Mouse (Mus musculus) A20 (cell line): ENCODE measurements at regions not wholly inside any gene's neighbourhood (a gene's known extent, or its start where the extent isn't known, plus 50 kb on each side); places are given as distances from the start of the nearest gene placed in this dataset.
A peak's percentile ranks its signal among the peaks of the same experiment; 100 is the strongest.

ENCODE experiments used
- DNase-seq: peaks from one replicate; pipeline ENCODE4 v3.0.0-alpha.2; 2011; ENCODE audit warnings: low read depth, low spot score

DNA sequence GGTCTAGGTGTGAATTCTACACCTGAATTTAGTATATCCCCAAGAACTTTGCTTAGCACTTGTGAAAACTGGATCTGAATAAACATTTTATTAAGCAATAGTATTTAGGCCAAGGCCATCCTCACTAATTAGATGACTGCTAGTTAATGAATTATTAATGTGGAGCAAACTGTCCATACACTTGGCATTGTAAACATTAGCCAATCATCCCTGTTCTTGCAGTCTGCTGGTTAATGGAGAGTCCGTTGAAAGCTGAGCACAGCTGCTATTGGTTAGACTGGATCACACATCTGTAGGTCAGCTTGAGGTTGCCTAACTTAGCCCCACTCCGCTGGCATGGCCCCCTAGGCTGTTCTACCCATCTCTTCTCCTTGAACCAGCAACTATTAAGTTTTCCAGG is 826.2 kb upstream of the 4930452B06Rik start:
- DNase-seq: no peak

GRCm38 (mm10) chr14:9488585-9488984 is 822.5 kb upstream of the 4930452B06Rik start:
- DNase-seq: no peak

GRCm38 (mm10) chr14:9478981-9479380 is 812.9 kb upstream of the 4930452B06Rik start:
- no peak for DNase-seq

- DNase-seq: no peak
These were observed 809.1 kb upstream of the 4930452B06Rik start for GRCm38 (mm10) chr14:9475169-9475568.

GRCm38 (mm10) chr14:9469686-9470085 is 803.6 kb upstream of the 4930452B06Rik start:
- no peak for DNase-seq

- peak; percentile 19 for DNase-seq
These were observed 802.6 kb upstream of the 4930452B06Rik start for GRCm38 (mm10) chr14:9468654-9469053.

- DNase-seq: no peak
These were observed 801.8 kb upstream of the 4930452B06Rik start for GRCm38 (mm10) chr14:9467690-9468458.

- DNase-seq: no peak
These were observed 794.0 kb upstream of the 4930452B06Rik start for GRCm38 (mm10) chr14:9460006-9460405.

DNA sequence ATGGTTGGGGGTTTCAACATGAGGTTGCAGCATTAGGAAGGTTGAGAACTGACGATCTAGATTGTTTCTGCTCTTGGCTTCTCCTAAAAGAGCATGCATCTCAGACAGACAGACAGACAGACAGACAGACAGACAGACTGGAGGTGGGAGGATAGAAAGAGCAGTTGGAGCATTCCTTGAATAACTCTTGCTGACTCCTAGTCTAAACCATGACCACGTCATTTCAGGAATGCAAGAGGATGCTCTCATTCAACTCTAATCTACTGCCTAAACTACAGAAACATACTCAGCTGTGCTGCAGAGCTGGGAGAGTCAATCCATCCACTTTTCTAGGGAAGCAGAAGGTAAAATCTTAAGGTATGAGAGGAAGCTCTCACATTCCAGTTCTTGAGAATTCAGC is 792.8 kb upstream of the 4930452B06Rik start:
- DNase-seq: no peak

DNA sequence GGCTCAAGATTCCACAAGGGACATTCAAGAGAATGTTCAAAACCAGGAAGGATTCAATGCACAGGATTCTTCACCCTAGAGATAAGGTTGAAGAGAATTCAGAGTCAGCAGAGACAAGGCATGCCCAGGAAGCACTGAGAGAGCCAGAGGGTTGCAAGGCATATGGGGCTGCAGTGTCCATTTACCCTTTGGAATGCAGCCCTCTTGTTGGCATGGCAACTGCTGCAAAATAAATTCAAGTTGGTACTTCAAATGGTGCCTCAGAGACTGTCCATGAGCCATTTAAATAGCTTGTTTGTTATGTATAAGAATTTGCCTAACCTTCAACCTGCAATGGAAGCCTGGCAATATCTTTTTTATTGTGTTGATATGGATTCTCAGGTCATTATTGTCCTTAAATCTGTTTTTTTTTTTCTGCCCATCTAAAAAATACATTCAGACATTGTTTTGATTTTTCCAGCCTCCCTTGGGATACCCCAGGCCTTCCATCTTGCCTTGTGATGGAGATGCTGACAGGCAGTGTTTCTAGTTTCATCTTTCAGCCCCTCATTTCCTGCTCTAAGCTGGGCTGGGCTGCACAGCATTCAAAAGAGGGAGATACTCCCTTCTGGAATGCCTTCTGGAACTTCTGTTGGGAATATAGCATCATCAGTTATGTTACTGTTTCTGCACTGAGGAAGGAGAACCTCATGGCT is 791.9 kb upstream of the 4930452B06Rik start:
- no peak for DNase-seq

DNA sequence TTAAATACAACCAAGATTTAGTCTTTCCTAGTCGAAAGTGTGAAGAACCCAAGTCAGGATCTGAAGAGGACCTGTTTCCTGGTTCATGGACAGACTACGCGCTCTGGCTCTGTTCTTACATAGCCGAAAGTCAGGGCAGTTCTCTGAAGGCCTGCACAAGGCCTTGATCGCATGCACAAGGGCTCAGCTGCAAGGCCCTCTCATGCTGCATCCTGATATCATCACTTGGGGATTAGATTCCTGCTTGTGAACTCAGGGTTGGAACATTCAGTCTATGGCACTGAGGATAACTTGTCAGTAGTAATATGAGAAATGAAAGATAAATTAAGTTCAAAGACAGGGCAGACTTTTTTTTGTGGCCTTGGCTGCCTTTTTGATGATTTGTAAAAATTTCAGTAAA is 789.9 kb upstream of the 4930452B06Rik start:
- no peak for DNase-seq

- no peak for DNase-seq
These were observed 783.9 kb upstream of the 4930452B06Rik start for GRCm38 (mm10) chr14:9449942-9450341.

- no peak for DNase-seq
These were observed 771.9 kb upstream of the 4930452B06Rik start for GRCm38 (mm10) chr14:9437896-9438295.

GRCm38 (mm10) chr14:9435136-9435535 is 769.1 kb upstream of the 4930452B06Rik start:
- no peak for DNase-seq

GRCm38 (mm10) chr14:9433081-9433590 is 767.1 kb upstream of the 4930452B06Rik start:
- DNase-seq: no peak

GRCm38 (mm10) chr14:9431798-9432197 is 765.8 kb upstream of the 4930452B06Rik start:
- DNase-seq: no peak

DNA sequence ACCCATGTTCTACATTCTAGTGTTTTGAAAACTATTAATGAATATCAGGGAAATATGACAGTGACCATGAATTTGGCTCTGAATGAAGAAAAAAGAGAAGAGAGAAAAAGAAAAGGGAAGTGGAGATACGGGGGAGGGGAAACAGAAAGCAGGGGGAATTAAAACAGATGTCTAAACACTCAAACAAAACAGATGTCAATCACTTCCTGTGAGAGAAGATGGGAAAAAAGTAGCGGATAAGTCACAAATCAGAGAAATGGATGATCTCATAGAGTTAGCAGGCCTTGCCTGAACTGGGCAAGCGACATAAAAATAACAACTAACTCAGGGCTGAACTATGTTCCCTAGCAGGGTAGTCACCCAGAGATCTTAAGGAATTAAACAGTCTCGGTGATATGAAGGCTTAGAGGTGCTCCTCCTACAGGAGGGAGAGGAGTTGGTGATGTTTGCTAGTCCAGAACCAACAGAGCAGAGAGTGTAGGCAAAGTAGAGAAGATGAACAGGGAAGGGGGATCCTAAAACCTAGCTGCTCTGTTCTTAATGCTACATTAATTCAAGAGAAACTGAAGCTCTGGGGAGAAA is 745.9 kb upstream of the 4930452B06Rik start:
- peak; percentile 89 for DNase-seq

GRCm38 (mm10) chr14:9403688-9404087 is 737.6 kb upstream of the 4930452B06Rik start:
- no peak for DNase-seq

DNA sequence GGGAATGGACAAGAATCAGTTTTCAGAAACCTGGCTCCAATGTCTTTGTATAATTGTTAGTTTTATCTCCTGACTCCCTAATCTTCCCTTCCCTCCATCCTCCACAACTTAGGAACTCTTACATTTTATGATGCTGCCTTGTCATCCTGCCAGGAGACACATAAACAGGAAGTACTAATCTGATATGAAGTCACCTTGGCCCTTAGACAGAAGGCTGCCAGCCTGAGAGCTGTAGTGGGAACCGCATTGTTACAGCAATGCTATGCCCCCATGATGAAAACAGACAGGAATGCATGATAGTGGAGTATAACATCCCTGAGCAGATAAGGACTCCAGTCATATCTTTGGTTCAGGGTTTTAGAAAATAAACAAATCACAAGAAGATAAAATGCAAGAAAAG is 734.8 kb upstream of the 4930452B06Rik start:
- no peak for DNase-seq

DNA sequence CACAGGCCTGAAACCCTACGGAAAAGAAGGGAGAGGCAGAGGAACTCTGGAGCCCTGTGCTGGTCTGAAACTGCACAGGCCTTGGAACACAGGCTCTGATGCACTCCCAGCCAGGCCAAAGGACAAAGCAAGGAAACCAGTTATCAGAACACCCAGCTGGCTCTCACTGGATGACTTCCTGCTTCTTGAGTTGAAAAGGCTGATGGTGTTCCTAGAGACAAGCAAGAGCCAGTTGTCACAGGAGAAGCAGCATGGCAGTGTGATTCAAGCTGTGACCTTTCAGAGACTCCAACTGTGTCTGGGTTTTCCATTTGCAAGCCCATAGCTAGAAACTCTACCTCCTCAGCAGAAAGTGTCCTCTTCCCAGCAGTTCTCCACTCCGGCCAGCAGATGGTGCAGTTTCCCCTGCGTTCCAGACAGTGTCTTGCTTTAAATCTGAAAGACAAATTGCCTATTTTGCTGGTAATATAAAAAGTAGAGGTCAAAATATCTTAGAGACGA is 727.3 kb upstream of the 4930452B06Rik start:
- peak; percentile 73 for DNase-seq

- peak; percentile 19 for DNase-seq
These were observed 724.0 kb upstream of the 4930452B06Rik start for GRCm38 (mm10) chr14:9389878-9390536.

- DNase-seq: peak; percentile 60
These were observed 723.1 kb upstream of the 4930452B06Rik start for GRCm38 (mm10) chr14:9389180-9389579.
